Mouse (Mus musculus): ENCODE results near the gene Mt1. TPM values are rescaled to one million over a fixed set of nuclear protein-coding genes. Genes with fewer than 3 reads are reported as not detected.
"Not testable (repeated sequence)": the region's sequence is repeated elsewhere in the genome, so short reads cannot be mapped to it uniquely, and the experiment has no call there.

Gene Mt1
- polyA plus RNA-seq, 1 experiment from 2014 or later: 201 TPM

- peaks cover 39% of the 10 kb centered on the region for H3K4me1 ChIP-seq
- H3K27ac ChIP-seq (replicated peaks): no peak overlapping the region
- H3K27me3 ChIP-seq (ENCODE audit: low read depth, poor library complexity, severe bottlenecking): peaks cover 51% of the 10 kb centered on the region
- peak overlapping the region; percentile 58 for H3K4me3 ChIP-seq
- H3K36me3 ChIP-seq: no peaks in the 10 kb centered on the region
- no peaks in the 10 kb centered on the region for H3K9me3 ChIP-seq (replicated peaks)
- WGBS: 27% methylated on average over 7 of the region's 7 CpGs
- DNase-seq (ENCODE audit: low spot score): no peak
These were observed 25.4 kb upstream of the Mt1 start for GRCm38 (mm10) chr8:94153451-94153850.

DNA sequence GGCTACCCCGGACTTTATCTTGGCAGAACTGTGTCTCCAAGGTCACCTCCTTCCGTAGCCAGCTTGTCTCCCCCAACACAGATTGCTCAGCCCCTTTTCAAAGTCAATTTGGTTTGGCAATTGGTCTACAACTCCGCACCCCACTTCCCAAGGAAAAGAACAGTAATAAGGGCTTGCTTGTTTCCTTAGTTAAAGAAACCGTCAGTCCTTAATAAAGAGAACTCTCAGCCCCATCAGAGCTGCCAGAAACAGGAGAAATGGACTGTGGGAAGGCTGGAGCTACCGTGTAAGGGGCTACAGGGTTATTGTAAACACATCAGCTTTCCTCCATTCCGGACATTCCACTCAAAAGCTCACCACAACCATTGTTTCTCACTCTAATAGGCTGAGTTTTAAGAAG, 24.3 kb upstream of the Mt1 start:
- no peak overlapping the region for H3K27ac ChIP-seq (replicated peaks)
- no peak overlapping the region for H3K4me3 ChIP-seq
- WGBS: 58% methylated on average over 6 of the region's 6 CpGs
- H3K36me3 ChIP-seq: no peaks in the 10 kb centered on the region
- no peaks in the 10 kb centered on the region for H3K9me3 ChIP-seq (replicated peaks)
- H3K27me3 ChIP-seq (ENCODE audit: low read depth, poor library complexity, severe bottlenecking): peaks cover 51% of the 10 kb centered on the region
- H3K4me1 ChIP-seq: peaks cover 38% of the 10 kb centered on the region
- DNase-seq (ENCODE audit: low spot score): no peak

DNA sequence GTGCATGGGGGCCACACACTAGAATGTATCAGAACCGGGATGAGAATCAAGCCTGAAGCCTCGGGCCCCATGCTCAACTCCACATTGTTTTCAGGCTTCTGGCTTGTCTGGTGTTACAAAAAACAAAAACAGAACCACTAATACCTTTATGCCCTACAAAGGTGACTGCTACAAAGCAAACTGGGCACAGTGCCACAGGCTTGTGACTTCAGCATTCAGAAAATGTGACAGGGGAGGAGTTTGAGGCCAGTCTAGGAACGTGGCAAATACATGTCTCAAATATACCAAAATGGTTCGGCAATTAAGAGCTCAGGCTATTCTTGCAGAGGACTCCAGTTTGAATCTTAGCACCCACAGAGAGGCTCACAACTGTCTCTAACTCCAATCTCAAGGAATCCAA, 22.8 kb upstream of the Mt1 start:
- no peaks in the 10 kb centered on the region for H3K36me3 ChIP-seq
- H3K4me3 ChIP-seq: no peak overlapping the region
- H3K27me3 ChIP-seq (ENCODE audit: low read depth, poor library complexity, severe bottlenecking): peaks cover 39% of the 10 kb centered on the region
- no peaks in the 10 kb centered on the region for H3K9me3 ChIP-seq (replicated peaks)
- 78% methylated on average over 4 of the region's 4 CpGs for WGBS
- no peak overlapping the region for H3K27ac ChIP-seq (replicated peaks)
- no peak for DNase-seq (ENCODE audit: low spot score)
- peaks cover 38% of the 10 kb centered on the region for H3K4me1 ChIP-seq

- not testable (repeated sequence) for H3K36me3 ChIP-seq; DNase-seq (ENCODE audit: low spot score); H3K4me1 ChIP-seq; H3K27ac ChIP-seq (replicated peaks); H3K9me3 ChIP-seq (replicated peaks); H3K4me3 ChIP-seq
- H3K27me3 ChIP-seq (ENCODE audit: low read depth, poor library complexity, severe bottlenecking): peaks cover 43% of the 10 kb centered on the region
- whole genome bisulfite sequencing: 79% methylated on average over 8 of the region's 8 CpGs
These were observed 13.1 kb upstream of the Mt1 start for GRCm38 (mm10) chr8:94165772-94166171.

DNA sequence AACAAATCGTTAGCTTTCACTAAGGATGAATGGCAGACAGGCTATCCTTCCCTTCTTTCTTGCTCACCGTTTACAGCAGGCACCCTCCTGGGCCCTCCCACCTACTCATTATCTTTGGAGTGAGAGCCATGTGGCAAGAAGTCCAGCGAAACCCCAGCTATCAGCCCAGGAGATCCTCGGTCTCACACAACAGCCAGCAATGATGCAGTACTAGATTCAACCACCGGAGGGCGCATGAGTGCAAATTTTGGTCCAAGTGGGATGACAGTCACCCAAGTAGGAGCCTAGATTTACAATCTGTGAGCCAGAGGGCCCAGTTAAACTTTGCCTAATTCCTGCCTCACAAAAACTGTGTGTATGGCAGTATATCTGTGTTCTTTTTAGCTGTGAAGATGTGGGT, 11.6 kb upstream of the Mt1 start:
- Histone ChIP-seq H3K27ac (replicated peaks) (no peak overlapping the region), H3K9me3 (replicated peaks) (no peaks in the 10 kb centered on the region), H3K27me3 (ENCODE audit: low read depth, poor library complexity, severe bottlenecking) (peaks cover 58% of the 10 kb centered on the region), H3K4me1 (peaks cover 7% of the 10 kb centered on the region), H3K36me3 (no peaks in the 10 kb centered on the region), H3K4me3 (no peak overlapping the region)
- 5% methylated on average over 6 of the region's 6 CpGs for WGBS
- DNase-seq (ENCODE audit: low spot score): peak; percentile 88

GRCm38 (mm10) chr8:94169547-94169946, 9.3 kb upstream of the Mt1 start:
- peaks cover 81% of the 10 kb centered on the region for H3K27me3 ChIP-seq (ENCODE audit: low read depth, poor library complexity, severe bottlenecking)
- WGBS: 82% methylated on average over 5 of the region's 5 CpGs

DNA sequence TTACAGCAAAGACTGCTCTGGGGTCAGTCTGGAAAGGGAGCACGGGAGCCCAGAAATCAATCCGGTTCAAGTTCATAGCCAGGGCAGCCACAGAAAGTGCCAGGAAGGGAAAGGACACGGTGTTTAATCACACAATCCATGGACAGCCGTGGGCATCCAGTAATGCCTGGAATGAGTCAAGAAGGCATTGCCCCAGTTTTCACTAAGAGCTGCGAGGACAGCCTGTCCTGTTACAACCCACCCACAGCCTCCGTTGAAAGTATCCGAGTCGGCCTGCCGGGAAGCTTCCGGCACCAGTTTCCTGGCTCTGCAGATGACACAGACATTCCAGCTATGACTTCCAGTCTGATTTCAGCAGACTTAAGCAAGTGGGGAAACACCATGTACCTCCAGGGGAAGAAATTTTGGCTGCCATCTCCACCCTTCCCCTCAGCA, 7.5 kb upstream of the Mt1 start:
- DNase-seq (ENCODE audit: low spot score): no peak
- Histone ChIP-seq H3K36me3 (no peaks in the 10 kb centered on the region), H3K27ac (replicated peaks) (no peak overlapping the region), H3K27me3 (ENCODE audit: low read depth, poor library complexity, severe bottlenecking) (peaks cover 89% of the 10 kb centered on the region), H3K9me3 (replicated peaks) (no peaks in the 10 kb centered on the region), H3K4me3 (0 out of 2 replicates have a peak overlapping the region, but pooled peaks have one; percentile 59), H3K4me1 (peaks cover 24% of the 10 kb centered on the region)
- WGBS: 47% methylated on average over 10 of the region's 10 CpGs

More at GRCm38 (mm10) chr8:94169547-94169946, 9.3 kb upstream of the Mt1 start:
- DNase-seq (ENCODE audit: low spot score): no peak
- peaks cover 21% of the 10 kb centered on the region for H3K4me1 ChIP-seq
- no peak overlapping the region for H3K27ac ChIP-seq (replicated peaks)
- H3K36me3 ChIP-seq: no peaks in the 10 kb centered on the region
- no peak overlapping the region for H3K4me3 ChIP-seq
- H3K9me3 ChIP-seq (replicated peaks): no peaks in the 10 kb centered on the region

DNA sequence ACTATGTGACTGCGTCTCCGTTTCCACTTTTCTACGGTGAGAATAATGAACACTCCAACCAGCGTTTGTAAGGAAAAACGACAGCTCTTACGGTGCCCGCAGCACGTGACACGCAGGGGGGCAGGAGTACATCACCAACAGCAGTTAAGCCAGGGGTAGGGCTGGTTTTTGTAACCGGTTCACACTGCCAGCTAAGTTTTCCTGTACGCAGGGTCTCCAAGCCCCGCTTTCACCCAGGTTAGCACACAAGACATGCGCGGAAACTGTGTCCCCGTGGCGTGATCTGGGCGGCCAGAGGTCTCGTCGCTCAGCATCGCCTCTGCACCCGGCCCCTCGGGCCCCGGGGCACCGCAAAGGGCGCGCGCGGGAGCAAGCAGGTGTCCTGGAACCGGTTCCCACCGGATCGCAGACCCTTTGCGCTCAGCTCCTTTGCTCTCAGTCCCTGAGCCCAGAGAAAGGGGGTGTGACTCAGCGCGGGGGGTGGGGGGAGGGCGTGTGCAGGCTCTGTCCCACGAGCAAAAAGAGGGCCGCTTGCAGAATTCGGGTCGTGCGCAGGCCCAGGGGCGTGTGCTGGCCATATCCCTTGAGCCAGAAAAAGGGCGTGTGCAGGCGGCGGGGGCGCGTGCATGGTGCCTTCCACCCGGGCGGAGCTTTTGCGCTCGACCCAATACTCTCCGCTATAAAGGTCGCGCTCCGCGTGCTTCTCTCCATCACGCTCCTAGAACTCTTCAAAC, 6.6 kb upstream of the Mt1 start, which contains the start of gene Mt2:
TSS of gene Mt2 (plus strand) at position 590 of the 734 bp plus-strand sequence.
- peak within 1 kb of the TSS; percentile 59 for H3K4me3 ChIP-seq
- peaks cover 24% of the 10 kb centered on the region for H3K4me1 ChIP-seq
- H3K9me3 ChIP-seq (replicated peaks): no peaks in the 10 kb centered on the region
- H3K27me3 ChIP-seq (ENCODE audit: low read depth, poor library complexity, severe bottlenecking): peaks cover 94% of the 10 kb centered on the region
- peak; percentile 69 for DNase-seq (ENCODE audit: low spot score)
- WGBS: under 1% methylated on average over 56 of the region's 56 CpGs
- H3K36me3 ChIP-seq: no peaks in the 10 kb centered on the region
- H3K27ac ChIP-seq (replicated peaks): peak within 1 kb of the TSS; percentile 66

- peak overlapping the region; percentile 66 for H3K27ac ChIP-seq (replicated peaks)
These were observed 5.8 kb upstream of the Mt1 start for GRCm38 (mm10) chr8:94172809-94173732.

GRCm38 (mm10) chr8:94173848-94174403, 5.0 kb upstream of the Mt1 start:
- no peak for DNase-seq (ENCODE audit: low spot score)
- Histone ChIP-seq H3K9me3 (replicated peaks) (no peaks in the 10 kb centered on the region), H3K36me3 (no peaks in the 10 kb centered on the region), H3K4me3 (no peak overlapping the region; the same call in 1 of the 2 replicates), H3K27me3 (ENCODE audit: low read depth, poor library complexity, severe bottlenecking) (peaks cover 100% of the 10 kb centered on the region), H3K27ac (replicated peaks) (no peak overlapping the region), H3K4me1 (peaks cover 28% of the 10 kb centered on the region)
- WGBS: 49% methylated on average over 11 of the region's 11 CpGs

More at GRCm38 (mm10) chr8:94172809-94173732, 5.8 kb upstream of the Mt1 start:
- Histone ChIP-seq H3K4me3 (peak overlapping the region; percentile 59), H3K9me3 (replicated peaks) (no peaks in the 10 kb centered on the region), H3K4me1 (peaks cover 24% of the 10 kb centered on the region), H3K27me3 (ENCODE audit: low read depth, poor library complexity, severe bottlenecking) (peaks cover 96% of the 10 kb centered on the region), H3K36me3 (no peaks in the 10 kb centered on the region)
- WGBS: 2% methylated on average over 39 of the region's 39 CpGs
- DNase-seq (ENCODE audit: low spot score): peak; percentile 54

DNA sequence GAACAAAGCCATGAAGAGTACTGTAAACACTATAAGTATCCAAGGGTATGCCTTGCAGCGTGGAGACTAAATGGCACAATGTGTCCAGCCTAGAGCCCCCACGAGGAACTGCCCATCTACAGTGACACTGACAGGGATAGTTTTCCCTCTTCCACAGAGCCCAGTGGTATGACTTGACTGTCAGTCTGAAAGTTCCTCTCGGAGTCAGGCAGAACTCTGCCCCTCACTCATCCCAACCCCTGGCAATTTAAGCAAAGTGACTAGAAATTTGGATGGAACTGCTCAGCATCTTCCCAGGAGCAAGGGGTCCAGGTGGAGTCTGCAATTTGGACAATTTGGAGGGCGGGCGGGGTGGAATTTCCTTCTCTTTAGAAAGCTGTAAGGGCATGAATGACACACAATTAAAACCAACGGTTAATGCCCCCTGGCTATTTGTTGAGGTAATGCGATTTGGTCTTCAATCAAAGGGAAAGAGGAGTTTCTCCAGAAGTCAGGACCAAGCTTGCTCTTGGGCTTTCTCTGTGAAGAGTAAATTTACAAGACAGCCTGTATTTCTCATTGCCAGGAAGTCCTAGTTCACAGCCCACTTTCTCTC, 4.2 kb upstream of the Mt1 start:
- Histone ChIP-seq H3K36me3 (no peaks in the 10 kb centered on the region), H3K9me3 (replicated peaks) (no peaks in the 10 kb centered on the region), H3K27ac (replicated peaks) (no peak overlapping the region), H3K4me3 (no peak overlapping the region), H3K27me3 (ENCODE audit: low read depth, poor library complexity, severe bottlenecking) (peaks cover 100% of the 10 kb centered on the region), H3K4me1 (peaks cover 36% of the 10 kb centered on the region)
- DNase-seq (ENCODE audit: low spot score): no peak
- 29% methylated on average over 7 of the region's 7 CpGs for WGBS

GRCm38 (mm10) chr8:94177716-94178390, 1.0 kb upstream of the Mt1 start:
- no peaks in the 10 kb centered on the region for H3K36me3 ChIP-seq
- DNase-seq (ENCODE audit: low spot score): no peak
- peaks cover 34% of the 10 kb centered on the region for H3K4me1 ChIP-seq
- H3K9me3 ChIP-seq (replicated peaks): no peaks in the 10 kb centered on the region
- H3K27me3 ChIP-seq (ENCODE audit: low read depth, poor library complexity, severe bottlenecking): peaks cover 100% of the 10 kb centered on the region
- H3K4me3 ChIP-seq: no peak overlapping the region
- WGBS: 67% methylated on average over 7 of the region's 7 CpGs
- no peak overlapping the region for H3K27ac ChIP-seq (replicated peaks)
